Mouse (Mus musculus): ENCODE measurements around the gene Aqr. TPM values are rescaled to one million over a fixed set of nuclear protein-coding genes. Genes with fewer than 3 reads are reported as not detected.

Aqr gene
- polyA plus RNA-seq, 1 experiment, result 10.2 TPM

DNA sequence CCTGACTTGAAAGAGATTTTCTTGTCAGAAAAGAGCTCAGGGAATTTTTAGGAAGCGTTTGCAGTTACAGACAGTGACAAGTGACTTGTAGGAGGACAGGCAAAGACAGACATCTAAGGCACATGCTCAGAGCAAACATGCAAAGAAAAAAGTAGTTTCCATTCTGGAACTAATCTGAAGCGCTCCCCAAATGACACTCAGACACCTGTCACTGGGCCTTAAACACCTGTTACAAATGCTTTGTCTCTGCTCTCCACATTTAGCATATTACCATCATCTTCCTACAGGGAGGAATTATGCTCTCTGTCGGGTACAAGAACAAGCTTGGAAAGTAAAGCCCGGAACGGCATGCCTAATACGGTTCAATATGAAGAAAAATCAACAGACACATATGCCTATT is 43.0 kb downstream of the Aqr start:
- TF ChIP-seq POLR2A (IDR thresholded peaks at IDR 0.05; ENCODE audit: low read depth, low read length) (no peak), CTCF (IDR thresholded peaks at IDR 0.05; ENCODE audit: extremely low read depth, insufficient read length, insufficient replicate concordance, low read depth, low read length) (no peak)
- Histone ChIP-seq H3K27ac (ENCODE audit: insufficient read depth, low read depth, low read length) (no peak overlapping the region), H3K27me3 (ENCODE audit: control insufficient read depth, insufficient read depth, low read length) (no peaks in the 10 kb centered on the region), H3K36me3 (ENCODE audit: control insufficient read depth, insufficient read depth, low read length) (peaks cover 73% of the 10 kb centered on the region), H3K4me3 (ENCODE audit: low read depth, low read length) (no peak overlapping the region), H3K4me1 (ENCODE audit: control insufficient read depth, insufficient read depth, insufficient read length, low read length) (no peaks in the 10 kb centered on the region)
- WGBS, result 96% methylated on average over 6 of the region's 6 CpGs

DNA sequence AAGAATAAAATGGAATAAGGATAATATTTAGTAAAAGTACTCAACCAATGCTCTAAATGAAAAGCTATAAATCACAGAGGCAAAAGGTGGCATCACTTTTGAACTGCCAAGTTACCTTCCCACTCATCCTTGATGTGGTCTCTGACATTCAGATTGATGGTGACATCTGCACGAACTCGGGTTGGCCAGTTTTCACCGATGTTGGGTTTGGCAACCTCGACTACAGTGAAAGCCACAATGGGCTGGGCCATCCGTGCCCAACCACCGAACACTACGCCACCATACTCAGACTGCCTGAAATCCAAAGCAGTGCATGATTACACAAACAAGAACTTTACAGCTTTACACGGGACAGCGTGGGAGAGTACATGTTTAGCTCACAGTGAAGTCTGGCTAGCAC is 50.1 kb downstream of the Aqr start:
- no peaks in the 10 kb centered on the region for H3K4me1 ChIP-seq (ENCODE audit: control insufficient read depth, insufficient read depth, insufficient read length, low read length)
- peaks cover 61% of the 10 kb centered on the region for H3K36me3 ChIP-seq (ENCODE audit: control insufficient read depth, insufficient read depth, low read length)
- H3K27me3 ChIP-seq (ENCODE audit: control insufficient read depth, insufficient read depth, low read length), result no peaks in the 10 kb centered on the region
- H3K4me3 ChIP-seq (ENCODE audit: low read depth, low read length), result no peak overlapping the region
- TF ChIP-seq POLR2A (IDR thresholded peaks at IDR 0.05; ENCODE audit: low read depth, low read length) (no peak), CTCF (IDR thresholded peaks at IDR 0.05; ENCODE audit: extremely low read depth, insufficient read length, insufficient replicate concordance, low read depth, low read length) (no peak)
- H3K27ac ChIP-seq (ENCODE audit: insufficient read depth, low read depth, low read length), result no peak overlapping the region
- WGBS, result 92% methylated on average over 9 of the region's 9 CpGs

DNA sequence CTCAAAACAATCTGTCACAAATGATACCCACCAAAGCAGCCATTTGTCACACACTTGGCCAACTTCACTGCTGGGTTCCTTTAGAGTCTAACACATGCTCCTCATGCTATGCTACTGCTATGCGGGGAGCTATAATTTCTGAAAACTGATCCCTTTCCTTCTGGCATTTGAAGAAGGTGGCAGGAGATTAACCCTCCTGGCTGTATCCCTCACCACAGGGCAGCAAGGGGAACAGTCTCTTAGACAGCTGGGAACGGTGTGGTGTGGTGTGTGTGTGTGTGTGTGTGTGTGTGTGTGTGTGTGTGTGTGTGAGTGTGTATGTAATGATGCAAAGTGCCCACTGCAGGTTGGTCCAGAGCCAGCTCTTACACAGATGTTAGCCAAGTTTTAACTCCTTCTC is 51.0 kb downstream of the Aqr start:
- 95% methylated on average over 2 of the region's 2 CpGs for WGBS
- no peaks in the 10 kb centered on the region for H3K27me3 ChIP-seq (ENCODE audit: control insufficient read depth, insufficient read depth, low read length)

DNA sequence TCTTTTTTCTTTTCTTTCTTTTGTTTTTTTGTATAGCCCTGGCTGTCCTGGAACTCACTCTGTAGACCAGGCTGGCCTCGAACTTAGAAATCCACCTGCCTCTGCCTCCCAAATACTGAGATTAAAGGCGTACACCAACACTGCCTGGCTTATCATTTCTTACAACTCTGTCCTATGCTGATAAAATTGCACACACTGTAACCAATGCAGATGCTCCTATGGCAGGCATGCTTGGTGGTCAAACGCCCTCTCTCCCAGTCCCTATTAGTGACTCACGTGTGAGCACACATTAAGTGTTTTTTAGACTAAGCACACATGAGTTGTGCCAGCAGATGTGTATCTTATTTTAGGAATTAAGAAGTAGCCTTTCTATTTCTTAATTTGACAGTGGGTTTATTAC is 53.5 kb downstream of the Aqr start:
- H3K27ac ChIP-seq (ENCODE audit: insufficient read depth, low read depth, low read length), result no peak overlapping the region
- 90% methylated on average over 4 of the region's 4 CpGs for WGBS
- peaks cover 50% of the 10 kb centered on the region for H3K36me3 ChIP-seq (ENCODE audit: control insufficient read depth, insufficient read depth, low read length)
- no peak for TF ChIP-seq CTCF (IDR thresholded peaks at IDR 0.05; ENCODE audit: extremely low read depth, insufficient read length, insufficient replicate concordance, low read depth, low read length)
- TF ChIP-seq POLR2A (IDR thresholded peaks at IDR 0.05; ENCODE audit: low read depth, low read length), result no peak
- no peak overlapping the region for H3K4me3 ChIP-seq (ENCODE audit: low read depth, low read length)
- no peaks in the 10 kb centered on the region for H3K27me3 ChIP-seq (ENCODE audit: control insufficient read depth, insufficient read depth, low read length)
- no peaks in the 10 kb centered on the region for H3K4me1 ChIP-seq (ENCODE audit: control insufficient read depth, insufficient read depth, insufficient read length, low read length)

More for the DNA sequence above, 51.0 kb downstream of the Aqr start:
- peaks cover 58% of the 10 kb centered on the region for H3K36me3 ChIP-seq (ENCODE audit: control insufficient read depth, insufficient read depth, low read length)
- no peak for TF ChIP-seq CTCF (IDR thresholded peaks at IDR 0.05; ENCODE audit: extremely low read depth, insufficient read length, insufficient replicate concordance, low read depth, low read length)
- no peak for TF ChIP-seq POLR2A (IDR thresholded peaks at IDR 0.05; ENCODE audit: low read depth, low read length)
- H3K27ac ChIP-seq (ENCODE audit: insufficient read depth, low read depth, low read length), result no peak overlapping the region
- no peaks in the 10 kb centered on the region for H3K4me1 ChIP-seq (ENCODE audit: control insufficient read depth, insufficient read depth, insufficient read length, low read length)
- H3K4me3 ChIP-seq (ENCODE audit: low read depth, low read length), result no peak overlapping the region

DNA sequence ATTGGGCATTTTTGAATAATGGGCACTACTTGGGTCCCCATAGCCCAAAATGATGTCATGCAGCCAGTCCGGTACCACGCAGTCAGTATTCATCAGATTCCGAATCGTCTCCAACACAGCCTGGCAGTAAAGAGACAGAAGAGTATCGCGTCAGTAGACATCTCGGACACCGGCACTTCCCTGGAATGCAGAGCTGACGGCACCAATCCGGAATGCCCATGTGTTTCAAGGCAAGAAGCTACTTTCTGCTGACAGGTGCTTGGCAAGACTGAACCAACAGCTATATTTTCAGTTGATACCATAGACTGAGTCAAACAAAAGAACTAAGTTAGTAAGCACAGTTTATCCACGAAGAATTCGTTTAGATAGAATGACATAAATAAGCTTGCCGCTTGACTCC is 56.2 kb downstream of the Aqr start:
- H3K27ac ChIP-seq (ENCODE audit: insufficient read depth, low read depth, low read length), result no peak overlapping the region
- no peaks in the 10 kb centered on the region for H3K4me1 ChIP-seq (ENCODE audit: control insufficient read depth, insufficient read depth, insufficient read length, low read length)
- WGBS, result 96% methylated on average over 13 of the region's 13 CpGs
- TF ChIP-seq POLR2A (IDR thresholded peaks at IDR 0.05; ENCODE audit: low read depth, low read length) (no peak), CTCF (IDR thresholded peaks at IDR 0.05; ENCODE audit: extremely low read depth, insufficient read length, insufficient replicate concordance, low read depth, low read length) (no peak)
- H3K4me3 ChIP-seq (ENCODE audit: low read depth, low read length), result no peak overlapping the region
- no peaks in the 10 kb centered on the region for H3K27me3 ChIP-seq (ENCODE audit: control insufficient read depth, insufficient read depth, low read length)
- peaks cover 45% of the 10 kb centered on the region for H3K36me3 ChIP-seq (ENCODE audit: control insufficient read depth, insufficient read depth, low read length)

DNA sequence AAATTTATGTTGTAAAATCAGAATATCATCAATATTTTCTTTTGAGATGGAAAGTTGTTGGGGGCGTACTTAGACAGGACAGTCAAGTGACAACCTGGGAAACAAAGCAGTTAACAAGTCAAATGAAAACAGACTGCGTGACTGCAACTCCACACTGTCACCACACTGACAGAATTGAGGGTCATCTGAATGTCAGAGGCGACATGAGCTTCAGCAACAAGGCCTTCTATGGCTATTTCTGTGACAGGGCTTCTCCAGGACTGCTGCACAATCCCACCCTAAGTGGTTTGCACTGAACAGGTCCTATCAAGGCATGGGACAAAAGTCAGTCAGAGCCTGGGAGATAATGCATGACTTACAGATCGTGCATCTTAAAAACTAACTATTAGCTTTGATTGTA is 63.5 kb downstream of the Aqr start:
- TF ChIP-seq CTCF (IDR thresholded peaks at IDR 0.05; ENCODE audit: extremely low read depth, insufficient read length, insufficient replicate concordance, low read depth, low read length) (no peak), POLR2A (IDR thresholded peaks at IDR 0.05; ENCODE audit: low read depth, low read length) (no peak)
- WGBS, result 93% methylated on average over 4 of the region's 4 CpGs
- H3K27me3 ChIP-seq (ENCODE audit: control insufficient read depth, insufficient read depth, low read length), result no peaks in the 10 kb centered on the region
- no peaks in the 10 kb centered on the region for H3K4me1 ChIP-seq (ENCODE audit: control insufficient read depth, insufficient read depth, insufficient read length, low read length)
- H3K27ac ChIP-seq (ENCODE audit: insufficient read depth, low read depth, low read length), result no peak overlapping the region
- H3K4me3 ChIP-seq (ENCODE audit: low read depth, low read length), result no peak overlapping the region
- H3K36me3 ChIP-seq (ENCODE audit: control insufficient read depth, insufficient read depth, low read length), result peaks cover 45% of the 10 kb centered on the region

DNA sequence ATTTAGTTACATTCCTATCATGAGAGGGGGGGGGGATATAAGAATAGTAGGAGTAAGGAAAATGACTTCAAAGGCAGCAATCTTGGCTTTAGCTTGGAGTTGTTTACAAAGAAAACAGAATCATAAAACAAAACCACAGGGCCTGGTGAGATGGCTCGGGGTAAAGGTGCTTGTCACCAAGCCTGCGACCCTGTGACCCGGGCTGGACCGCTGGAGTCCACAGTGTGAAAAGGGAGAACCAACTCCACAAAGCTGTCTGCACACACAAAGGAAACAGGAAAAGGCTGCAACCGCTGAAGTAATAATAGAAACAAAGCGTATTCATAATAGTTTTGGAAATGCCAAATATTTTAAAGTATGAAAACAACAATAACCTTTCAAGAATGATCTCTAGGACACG is 67.4 kb downstream of the Aqr start:
- Histone ChIP-seq H3K4me3 (ENCODE audit: low read depth, low read length) (no peak overlapping the region), H3K27ac (ENCODE audit: insufficient read depth, low read depth, low read length) (no peak overlapping the region), H3K4me1 (ENCODE audit: control insufficient read depth, insufficient read depth, insufficient read length, low read length) (no peaks in the 10 kb centered on the region), H3K27me3 (ENCODE audit: control insufficient read depth, insufficient read depth, low read length) (no peaks in the 10 kb centered on the region), H3K36me3 (ENCODE audit: control insufficient read depth, insufficient read depth, low read length) (peaks cover 46% of the 10 kb centered on the region)
- TF ChIP-seq CTCF (IDR thresholded peaks at IDR 0.05; ENCODE audit: extremely low read depth, insufficient read length, insufficient replicate concordance, low read depth, low read length), result no peak
- TF ChIP-seq POLR2A (IDR thresholded peaks at IDR 0.05; ENCODE audit: low read depth, low read length), result no peak
- WGBS, result 76% methylated on average over 7 of the region's 7 CpGs

DNA sequence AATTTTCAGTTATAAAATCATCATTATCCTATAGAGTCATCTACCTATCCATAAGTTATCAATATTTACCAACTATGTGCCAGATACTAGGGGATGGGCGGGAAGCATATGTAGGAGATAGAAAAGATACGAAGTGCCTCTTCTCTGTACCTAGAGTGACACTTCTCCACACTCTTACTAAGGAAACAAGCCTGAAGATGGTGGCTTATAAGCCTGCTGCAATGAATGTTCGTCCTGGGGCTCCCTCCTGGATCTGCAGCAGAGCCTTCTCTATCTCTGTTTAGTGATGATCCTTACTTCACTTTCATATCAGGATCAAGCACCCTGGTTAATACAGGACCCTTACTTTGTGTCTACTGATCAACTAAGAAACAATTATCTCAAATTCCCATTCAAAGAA is 69.2 kb downstream of the Aqr start:
- Histone ChIP-seq H3K27ac (ENCODE audit: insufficient read depth, low read depth, low read length) (no peak overlapping the region), H3K27me3 (ENCODE audit: control insufficient read depth, insufficient read depth, low read length) (no peaks in the 10 kb centered on the region), H3K4me1 (ENCODE audit: control insufficient read depth, insufficient read depth, insufficient read length, low read length) (no peaks in the 10 kb centered on the region), H3K4me3 (ENCODE audit: low read depth, low read length) (no peak overlapping the region), H3K36me3 (ENCODE audit: control insufficient read depth, insufficient read depth, low read length) (peaks cover 52% of the 10 kb centered on the region)
- no peak for TF ChIP-seq POLR2A (IDR thresholded peaks at IDR 0.05; ENCODE audit: low read depth, low read length)
- TF ChIP-seq CTCF (IDR thresholded peaks at IDR 0.05; ENCODE audit: extremely low read depth, insufficient read length, insufficient replicate concordance, low read depth, low read length), result no peak
- whole genome bisulfite sequencing, result 95% methylated on average over 3 of the region's 3 CpGs

Measured in small intestine, adult 2 months (tissue).